Comparison of ENCODE assay signal across 8 mouse cellular contexts in the genomic region with DNA sequence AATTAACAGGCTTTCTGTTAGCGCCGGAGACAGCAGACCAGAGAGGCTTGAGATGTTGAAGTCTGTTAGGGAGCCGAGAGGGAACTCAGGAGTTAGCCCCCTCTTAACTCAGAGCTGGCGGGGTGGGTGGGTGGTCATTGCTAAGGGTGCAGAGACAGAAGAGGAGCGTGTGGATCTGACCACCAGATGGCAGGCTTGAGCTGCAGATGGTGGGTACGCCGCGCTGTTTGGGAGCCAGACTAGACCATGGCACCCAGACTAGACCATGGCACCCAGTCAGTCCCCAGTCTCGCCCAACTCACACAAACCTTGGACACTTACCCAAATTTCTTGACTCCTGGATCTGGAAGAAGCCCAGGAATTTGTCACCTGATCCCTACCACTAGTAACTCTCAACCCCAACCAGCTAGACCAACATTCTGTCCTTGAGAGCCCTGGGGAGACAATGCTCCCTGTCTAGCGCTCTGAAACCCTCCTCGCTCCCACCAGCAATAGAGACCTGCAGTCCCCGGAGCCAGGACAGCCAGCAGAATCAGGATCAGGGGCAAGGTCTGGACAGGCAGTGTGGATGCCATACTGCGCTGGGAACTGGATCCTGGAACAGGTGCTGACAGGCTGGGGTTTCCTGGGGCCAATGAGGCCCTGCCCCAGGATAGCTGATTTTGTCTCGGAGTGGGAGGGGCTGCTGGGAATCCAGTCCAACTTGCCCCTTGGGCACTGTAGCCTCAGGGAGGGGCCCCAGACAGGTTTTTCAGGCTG. TPM values are rescaled to one million over a fixed set of nuclear protein-coding genes. Genes with fewer than 3 reads are reported as not detected.
DNase-seq lines count a peak whose midpoint lies in the region; ATAC-seq and TF ChIP-seq lines count a peak whose summit lies in the region.

No protein-coding gene starts in this region.

- H3K9ac ChIP-seq in heart, embryonic 13.5 days, result no peak overlapping the region
- H3K9ac ChIP-seq in kidney, embryonic 16.5 days (replicated peaks; ENCODE audit: low read length), result 0 out of 2 replicates have a peak overlapping the region, but pooled peaks have one; percentile 20
- no peak overlapping the region for H3K9ac ChIP-seq in liver, adult 2 months (ENCODE audit: low read depth, low read length)

- no peaks in the 10 kb centered on the region for H3K79me3 ChIP-seq in C2C12 (ENCODE audit: low read depth)

- H3K4me1 ChIP-seq in heart, embryonic 13.5 days, result peaks cover 4% of the 10 kb centered on the region; the same call in 1 of the 2 replicates
- 0 out of 2 replicates have a peak, but pooled peaks cover 2% of the 10 kb centered on the region for H3K4me1 ChIP-seq in kidney, embryonic 16.5 days (ENCODE audit: insufficient read depth, low read length)
- no peaks in the 10 kb centered on the region for H3K4me1 ChIP-seq in liver, adult 2 months (ENCODE audit: control insufficient read depth, insufficient read depth, low read length)

- peak; percentile 89 for DNase-seq in brain, embryonic 14.5 days (ENCODE audit: low read depth)
- peak; percentile 45 for DNase-seq in liver, adult 2 months (ENCODE audit: extremely low read depth, low read depth, low spot score)
- DNase-seq in spleen, postnatal 36 days (ENCODE audit: low spot score in 2 of 2), result peak; percentile 72 to 77

- ATAC-seq in erythroblast, adult 5-6 weeks (replicated peaks; ENCODE audit: low FRiP score, poor library complexity, severe bottlenecking), result peak; percentile 75
- ATAC-seq in heart, embryonic 13.5 days (ENCODE audit: extremely low read depth, insufficient number of reproducible peaks, low FRiP score, low TSS enrichment), result no peak
- ATAC-seq in kidney, embryonic 16.5 days (ENCODE audit: low FRiP score, low TSS enrichment), result peak; percentile 91
- ATAC-seq in monocyte, adult 5-6 weeks (replicated peaks; ENCODE audit: insufficient number of reproducible peaks, low FRiP score, low TSS enrichment, poor library complexity, severe bottlenecking), result peak; percentile 89

- no peak overlapping the region for H3ac ChIP-seq in C2C12 (ENCODE audit: control insufficient read depth, insufficient read length, low read depth)

- no peak overlapping the region for H3K27ac ChIP-seq in heart, embryonic 13.5 days (replicated peaks)
- no peak overlapping the region for H3K27ac ChIP-seq in kidney, embryonic 16.5 days (ENCODE audit: low read length)
- H3K27ac ChIP-seq in liver, adult 2 months (replicated peaks; ENCODE audit: insufficient read depth, low read depth, low read length), result no peak overlapping the region

- no peak for TF ChIP-seq POLR2A in brain, embryonic 14.5 days (IDR thresholded peaks at IDR 0.05; ENCODE audit: borderline replicate concordance, extremely low read depth, insufficient read depth, insufficient read length, poor library complexity, severe bottlenecking)
- TF ChIP-seq POLR2A in liver, adult 2 months (IDR thresholded peaks at IDR 0.05; ENCODE audit: extremely low read depth, insufficient read depth, low read length), result no peak

- H3K9me3 ChIP-seq in heart, embryonic 13.5 days, result no peaks in the 10 kb centered on the region
- no peaks in the 10 kb centered on the region for H3K9me3 ChIP-seq in kidney, embryonic 16.5 days (ENCODE audit: low read length)

- peak overlapping the region; percentile 33 for H3K4me2 ChIP-seq in heart, embryonic 13.5 days
- H3K4me2 ChIP-seq in kidney, embryonic 16.5 days (replicated peaks; ENCODE audit: low read depth, low read length), result peak overlapping the region; percentile 37

- H3K27me3 ChIP-seq in C2C12 (ENCODE audit: control insufficient read depth, insufficient read depth, insufficient read length), result peaks cover 22% of the 10 kb centered on the region
- peaks cover 60% of the 10 kb centered on the region for H3K27me3 ChIP-seq in heart, embryonic 13.5 days (replicated peaks)
- H3K27me3 ChIP-seq in kidney, embryonic 16.5 days (ENCODE audit: insufficient read depth, low read length), result peaks cover 12% of the 10 kb centered on the region; the same call in 1 of the 2 replicates
- H3K27me3 ChIP-seq in liver, adult 2 months (ENCODE audit: control insufficient read depth, insufficient read depth, low read length), result no peaks in the 10 kb centered on the region

- WGBS in heart, embryonic 13.5 days, result 6% methylated on average over 14 of the region's 14 CpGs
- WGBS in kidney, embryonic 16.5 days, result 6% methylated on average over 14 of the region's 14 CpGs
- 16% methylated on average over 14 of the region's 14 CpGs for WGBS in liver, adult 2 months

- no peaks in the 10 kb centered on the region for H3K36me3 ChIP-seq in C2C12 (ENCODE audit: control insufficient read depth, insufficient read depth)
- H3K36me3 ChIP-seq in heart, embryonic 13.5 days, result no peaks in the 10 kb centered on the region
- no peaks in the 10 kb centered on the region for H3K36me3 ChIP-seq in kidney, embryonic 16.5 days (ENCODE audit: insufficient read depth, low read length)
- H3K36me3 ChIP-seq in liver, adult 2 months (ENCODE audit: control insufficient read depth, insufficient read depth, low read length), result no peaks in the 10 kb centered on the region

- peak; percentile 92 for TF ChIP-seq CTCF in C2C12 (IDR thresholded peaks at IDR 0.05; ENCODE audit: control insufficient read depth, insufficient read depth, insufficient read length)
- TF ChIP-seq CTCF in brain, embryonic 14.5 days (IDR thresholded peaks at IDR 0.05; ENCODE audit: borderline replicate concordance, extremely low read depth, insufficient read depth, insufficient read length), result peak; percentile 99
- peak; percentile 99 for TF ChIP-seq CTCF in liver, adult 2 months (IDR thresholded peaks at IDR 0.05; ENCODE audit: low read depth, low read length)

- no peak overlapping the region for H3K4me3 ChIP-seq in C2C12 (ENCODE audit: insufficient read depth, poor library complexity, severe bottlenecking)
- no peak overlapping the region for H3K4me3 ChIP-seq in heart, embryonic 13.5 days
- no peak overlapping the region; the same call in 1 of the 2 replicates for H3K4me3 ChIP-seq in kidney, embryonic 16.5 days (ENCODE audit: low read length)
- no peak overlapping the region for H3K4me3 ChIP-seq in liver, adult 2 months (ENCODE audit: insufficient read depth, low read depth, low read length)

- H3K79me2 ChIP-seq in C2C12 (ENCODE audit: control insufficient read depth, insufficient read depth), result no peaks in the 10 kb centered on the region
- no peaks in the 10 kb centered on the region for H3K79me2 ChIP-seq in liver, adult 2 months (ENCODE audit: control insufficient read depth, insufficient read depth, low read length)

RNA-seq across cellular contexts. Expression of a gene that starts 0.5 kb away (rescaled TPM):
- polyA plus RNA-seq in C2C12 (2012; fragmentation: generic; extraction: Trizol), result 0.04 TPM
- 0.08 TPM in 1 of 2 replicates, not detected in the other for polyA plus RNA-seq in brain, embryonic 14.5 days (2012; rRNA removed)
- total RNA-seq in erythroblast, adult 5-6 weeks (2015; ENCODE audit: low replicate concordance), result not detected in 2 replicates
- total RNA-seq in erythroblast, adult 5-6 weeks (2017; ENCODE audit: low replicate concordance), result not detected in 2 replicates
- not detected in 2 replicates for polyA plus RNA-seq in heart, embryonic 13.5 days (2015; fragmentation: Nextera tagmentation; extraction: Ambion mirVana)
- 3.4 and 7.6 TPM in 2 replicates for polyA plus RNA-seq in kidney, embryonic 16.5 days (2015; fragmentation: Nextera tagmentation; extraction: Ambion mirVana)
- not detected in 2 replicates for total RNA-seq in liver, adult 2 months (2014; rRNA removed)
- not detected in 2 replicates for polyA plus RNA-seq in liver, adult 2 months (2012; rRNA removed)
- total RNA-seq in monocyte, adult 5-6 weeks (2017), result not detected in 3 replicates

RNA-seq across cellular contexts. Expression of a gene that starts 13.4 kb away (rescaled TPM):
- not detected for polyA plus RNA-seq in C2C12 (2012; fragmentation: generic; extraction: Trizol)
- not detected in 2 replicates for polyA plus RNA-seq in brain, embryonic 14.5 days (2012; rRNA removed)
- not detected in 2 replicates for total RNA-seq in erythroblast, adult 5-6 weeks (2015; ENCODE audit: low replicate concordance)
- not detected in 2 replicates for total RNA-seq in erythroblast, adult 5-6 weeks (2017; ENCODE audit: low replicate concordance)
- not detected in 2 replicates for polyA plus RNA-seq in heart, embryonic 13.5 days (2015; fragmentation: Nextera tagmentation; extraction: Ambion mirVana)
- not detected in 2 replicates for polyA plus RNA-seq in kidney, embryonic 16.5 days (2015; fragmentation: Nextera tagmentation; extraction: Ambion mirVana)
- total RNA-seq in liver, adult 2 months (2014; rRNA removed), result not detected in 2 replicates
- not detected in 2 replicates for polyA plus RNA-seq in liver, adult 2 months (2012; rRNA removed)
- total RNA-seq in monocyte, adult 5-6 weeks (2017), result not detected in 3 replicates

RNA-seq across cellular contexts. Expression of a gene that starts 28.3 kb away (rescaled TPM):
- polyA plus RNA-seq in C2C12 (2012; fragmentation: generic; extraction: Trizol), result 31.4 TPM
- polyA plus RNA-seq in brain, embryonic 14.5 days (2012; rRNA removed), result 14.4 and 35.5 TPM in 2 replicates
- 0.77 and 0.84 TPM in 2 replicates for total RNA-seq in erythroblast, adult 5-6 weeks (2015; ENCODE audit: low replicate concordance)
- 0.42 and 2.8 TPM in 2 replicates for total RNA-seq in erythroblast, adult 5-6 weeks (2017; ENCODE audit: low replicate concordance)
- 7.3 and 9.4 TPM in 2 replicates for polyA plus RNA-seq in heart, embryonic 13.5 days (2015; fragmentation: Nextera tagmentation; extraction: Ambion mirVana)
- polyA plus RNA-seq in kidney, embryonic 16.5 days (2015; fragmentation: Nextera tagmentation; extraction: Ambion mirVana), result 11.3 and 12.4 TPM in 2 replicates
- 5.4 and 5.9 TPM in 2 replicates for total RNA-seq in liver, adult 2 months (2014; rRNA removed)
- polyA plus RNA-seq in liver, adult 2 months (2012; rRNA removed), result 26.0 and 27.9 TPM in 2 replicates
- 2.8 to 14.1 TPM (median 2.8 TPM) in 3 replicates for total RNA-seq in monocyte, adult 5-6 weeks (2017)

RNA-seq across cellular contexts. Expression of a gene that starts 35.9 kb away (rescaled TPM):
- polyA plus RNA-seq in C2C12 (2012; fragmentation: generic; extraction: Trizol), result 17.9 TPM
- 47.1 and 59.9 TPM in 2 replicates for polyA plus RNA-seq in brain, embryonic 14.5 days (2012; rRNA removed)
- 3.8 and 18.8 TPM in 2 replicates for total RNA-seq in erythroblast, adult 5-6 weeks (2015; ENCODE audit: low replicate concordance)
- 9.1 and 12.0 TPM in 2 replicates for total RNA-seq in erythroblast, adult 5-6 weeks (2017; ENCODE audit: low replicate concordance)
- polyA plus RNA-seq in heart, embryonic 13.5 days (2015; fragmentation: Nextera tagmentation; extraction: Ambion mirVana), result 19.6 and 21.4 TPM in 2 replicates
- polyA plus RNA-seq in kidney, embryonic 16.5 days (2015; fragmentation: Nextera tagmentation; extraction: Ambion mirVana), result 26.0 and 31.6 TPM in 2 replicates
- total RNA-seq in liver, adult 2 months (2014; rRNA removed), result 8.8 and 10.2 TPM in 2 replicates
- 14.7 and 22.0 TPM in 2 replicates for polyA plus RNA-seq in liver, adult 2 months (2012; rRNA removed)
- 25.5 to 38.4 TPM (median 28.7 TPM) in 3 replicates for total RNA-seq in monocyte, adult 5-6 weeks (2017)

RNA-seq across cellular contexts. Expression of a gene that starts 46.9 kb away (rescaled TPM):
- polyA plus RNA-seq in C2C12 (2012; fragmentation: generic; extraction: Trizol), result 149 TPM
- 169 and 195 TPM in 2 replicates for polyA plus RNA-seq in brain, embryonic 14.5 days (2012; rRNA removed)
- total RNA-seq in erythroblast, adult 5-6 weeks (2015; ENCODE audit: low replicate concordance), result 27.0 and 53.0 TPM in 2 replicates
- 2.5 and 12.2 TPM in 2 replicates for total RNA-seq in erythroblast, adult 5-6 weeks (2017; ENCODE audit: low replicate concordance)
- polyA plus RNA-seq in heart, embryonic 13.5 days (2015; fragmentation: Nextera tagmentation; extraction: Ambion mirVana), result 78.9 and 89.7 TPM in 2 replicates
- polyA plus RNA-seq in kidney, embryonic 16.5 days (2015; fragmentation: Nextera tagmentation; extraction: Ambion mirVana), result 138 TPM in 2 replicates
- total RNA-seq in liver, adult 2 months (2014; rRNA removed), result 31.0 and 35.0 TPM in 2 replicates
- polyA plus RNA-seq in liver, adult 2 months (2012; rRNA removed), result 28.0 and 30.7 TPM in 2 replicates
- total RNA-seq in monocyte, adult 5-6 weeks (2017), result 25.9 to 40.8 TPM (median 32.3 TPM) in 3 replicates
